Mouse (Mus musculus): Measurements from ENCODE around the gene D7Ertd443e. TPM values are rescaled to one million over a fixed set of nuclear protein-coding genes. Genes with fewer than 3 reads are reported as not detected.

Gene D7Ertd443e
- total RNA-seq, 2 experiments from 2014 or later = 3.6 to 3.8 TPM

GRCm38 (mm10) chr7:134227101-134227500, 158.4 kb downstream of the D7Ertd443e start:
- DNase-seq = no peak

- DNase-seq = no peak
Observed at GRCm38 (mm10) chr7:134226231-134226630, 159.2 kb downstream of the D7Ertd443e start.

DNA sequence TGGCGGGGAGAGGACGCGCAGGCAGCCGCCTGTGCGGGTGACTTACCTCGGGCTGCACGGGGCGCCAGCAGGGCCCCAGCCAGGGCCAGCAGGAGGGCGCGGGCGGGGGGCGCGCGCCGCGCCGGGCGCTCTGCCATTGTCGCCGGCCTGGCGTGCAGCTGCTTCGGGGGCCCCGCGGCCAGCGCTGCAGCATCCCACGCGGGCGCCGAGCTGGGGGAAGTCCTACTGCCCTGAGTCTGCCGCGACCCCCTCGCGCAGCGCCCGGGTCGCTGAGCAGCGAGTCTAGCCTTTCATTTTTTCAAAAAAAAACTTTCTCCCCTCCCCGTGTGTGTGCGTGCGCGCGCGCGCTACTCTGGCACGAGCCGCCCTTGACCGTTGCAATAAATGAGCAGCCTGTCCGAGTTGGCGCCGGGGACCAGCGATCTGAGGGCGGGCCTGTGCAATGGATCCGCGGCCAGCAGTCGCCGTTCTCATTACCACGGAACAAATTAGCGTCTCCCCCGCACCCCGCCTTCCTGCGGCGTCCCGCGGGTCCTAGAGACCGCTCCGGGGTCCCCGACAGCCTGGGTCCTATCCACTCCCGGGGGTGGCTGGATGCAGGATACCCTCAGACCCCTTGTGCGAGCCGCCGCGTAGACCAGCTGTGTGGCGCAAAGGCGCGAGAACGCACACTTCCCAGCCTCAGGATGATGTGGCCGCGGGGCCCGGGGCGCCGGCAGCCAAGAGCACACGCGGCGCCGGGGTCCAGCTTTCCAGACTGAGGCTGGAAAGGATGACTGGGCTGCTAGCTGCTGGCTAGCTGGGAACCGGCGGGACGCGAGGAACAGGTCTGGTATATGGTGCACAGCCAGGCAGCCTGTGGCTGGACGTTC, 160.5 kb downstream of the D7Ertd443e start:
- peak; percentile 86 for DNase-seq

GRCm38 (mm10) chr7:134224421-134224740, 161.1 kb downstream of the D7Ertd443e start:
- DNase-seq = no peak

- DNase-seq = peak; percentile 91
Observed at GRCm38 (mm10) chr7:134223444-134224161, 161.9 kb downstream of the D7Ertd443e start.

Other genes starting within 250 kb of the D7Ertd443e start
- 10 to 100 TPM; 26.6 to 31.0 TPM for gene Adam12, start 153.5 kb downstream of the D7Ertd443e start, total RNA-seq (2021)

Data from adrenal gland, postnatal 10 days (tissue).